Mouse (Mus musculus) kidney, postnatal 0 days (tissue): ENCODE measurements at regions not wholly inside any gene's neighbourhood (a gene's known extent, or its start where the extent isn't known, plus 50 kb on each side); places are given as distances from the start of the nearest gene placed in this dataset.

ENCODE experiments used
- ATAC-seq: fragments of 200-750 bp; cut with Nextera tagmentation; replicated peaks from 2 replicates; pipeline ENCODE4 v1.8.0; 2017; ENCODE audit warnings: low read depth, moderate number of reproducible peaks, moderate TSS enrichment, moderate library complexity; ENCODE audit not compliant: low FRiP score
- DNase-seq: peaks from one replicate; pipeline ENCODE4 v3.0.0-alpha.2; 2016; ENCODE audit warnings: low spot score
- H3K27ac ChIP-seq: fragments of 300-500 bp; sonication (generic); 2 replicates; pipeline ENCODE4 v1.5.1; 2014; ENCODE audit warnings: mild to moderate bottlenecking
- H3K27me3 ChIP-seq: fragments of 300-500 bp; sonication (generic); 2 replicates; pipeline ENCODE4 v1.6.1; 2014; ENCODE audit warnings: low read length, mixed read lengths; ENCODE audit not compliant: insufficient read depth
- H3K36me3 ChIP-seq: fragments of 300-500 bp; sonication (generic); 2 replicates; pipeline ENCODE4 v1.6.1; 2014; ENCODE audit warnings: low read length, mixed read lengths; ENCODE audit not compliant: insufficient read depth
- H3K4me1 ChIP-seq: fragments of 300-500 bp; sonication (generic); replicated peaks from 2 replicates; pipeline ENCODE4 v1.6.1; 2014; ENCODE audit warnings: antibody characterized with exemption, low read length, mixed read lengths; ENCODE audit not compliant: insufficient read depth
- H3K4me2 ChIP-seq: fragments of 300-500 bp; sonication (generic); 2 replicates; pipeline ENCODE4 v1.6.1; 2014; ENCODE audit warnings: mild to moderate bottlenecking, low read length, moderate library complexity, mixed read lengths
- H3K4me3 ChIP-seq: fragments of 300-500 bp; sonication (generic); replicated peaks from 2 replicates; pipeline ENCODE4 v1.5.1; 2014; ENCODE audit warnings: low read depth, low read length
- H3K9ac ChIP-seq: fragments of 300-500 bp; sonication (generic); 2 replicates; pipeline ENCODE4 v1.6.1; 2014; ENCODE audit warnings: low read depth, low read length
- H3K9me3 ChIP-seq: fragments of 300-500 bp; sonication (generic); replicated peaks from 2 replicates; pipeline ENCODE4 v1.6.1; 2016; ENCODE audit warnings: low read length, inconsistent platforms, mixed read lengths
- CTCF ChIP-seq: IDR thresholded peaks from 2 replicates; pipeline ENCODE4 v1.5.1; 2016; ENCODE audit warnings: antibody characterized with exemption, low read depth, mild to moderate bottlenecking, moderate library complexity
- WGBS: fragments of 180-500 bp; shearing (Covaris S2); extraction: QIAGEN DNeasy Blood & Tissue Kit; methylation state at CpG from one replicate; pipeline ENCODE4 v1.1.7; 2014; 5-methylcytosine and 5-hydroxymethylcytosine counted together

DNA sequence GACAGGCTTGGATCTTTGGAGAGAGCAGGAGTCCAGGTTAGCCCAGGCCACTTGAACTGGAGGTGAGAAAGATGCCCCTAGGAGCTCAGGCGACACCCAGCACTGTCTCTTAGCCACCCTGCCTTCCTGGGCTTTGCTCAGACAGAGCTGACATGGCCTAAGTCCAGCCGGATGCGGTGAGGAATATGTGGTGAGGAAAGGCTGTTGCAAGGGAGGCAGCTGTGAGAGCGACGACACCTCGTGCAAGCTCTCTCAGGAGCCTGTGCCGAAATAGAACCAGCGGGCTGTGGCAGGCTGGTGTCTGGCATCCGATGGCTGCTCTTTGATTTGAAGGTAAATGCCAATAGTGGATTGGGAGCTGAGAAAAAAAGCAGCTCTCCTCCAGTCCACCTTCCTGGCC is 191.4 kb upstream of the Sdk2 start:
- no peaks in the 10 kb centered on the region for H3K9me3 ChIP-seq
- WGBS = 88% methylated on average over 9 of the region's 9 CpGs
- ATAC-seq (no peak), DNase-seq (no peak)
- no peaks in the 10 kb centered on the region for H3K27me3 ChIP-seq
- no peak overlapping the region for H3K27ac ChIP-seq
- H3K36me3 ChIP-seq = no peaks in the 10 kb centered on the region
- no peak overlapping the region for H3K9ac ChIP-seq
- no peak overlapping the region for H3K4me3 ChIP-seq
- H3K4me2 ChIP-seq = no peak overlapping the region
- TF ChIP-seq CTCF = no peak
- no peaks in the 10 kb centered on the region for H3K4me1 ChIP-seq

- no peaks in the 10 kb centered on the region for H3K9me3 ChIP-seq
- no peaks in the 10 kb centered on the region for H3K36me3 ChIP-seq
- no peak for DNase-seq
- no peak overlapping the region for H3K4me3 ChIP-seq
- ATAC-seq = no peak
- TF ChIP-seq CTCF = no peak
- H3K27ac ChIP-seq = no peak overlapping the region
- no peak overlapping the region for H3K4me2 ChIP-seq
- H3K9ac ChIP-seq = no peak overlapping the region
- WGBS = 38% methylated on average over 6 of the region's 6 CpGs
- H3K4me1 ChIP-seq = no peaks in the 10 kb centered on the region
- no peaks in the 10 kb centered on the region for H3K27me3 ChIP-seq
Observed at GRCm38 (mm10) chr11:114257756-114258155, 190.9 kb upstream of the Sdk2 start.

GRCm38 (mm10) chr11:114257061-114257460 is 190.2 kb upstream of the Sdk2 start:
- H3K4me3 ChIP-seq = no peak overlapping the region
- 67% methylated on average over 4 of the region's 4 CpGs for WGBS
- H3K4me1 ChIP-seq = no peaks in the 10 kb centered on the region
- no peak overlapping the region for H3K27ac ChIP-seq
- no peaks in the 10 kb centered on the region for H3K36me3 ChIP-seq
- DNase-seq (no peak), ATAC-seq (no peak)
- H3K27me3 ChIP-seq = no peaks in the 10 kb centered on the region
- H3K4me2 ChIP-seq = no peak overlapping the region
- no peak overlapping the region for H3K9ac ChIP-seq
- H3K9me3 ChIP-seq = no peaks in the 10 kb centered on the region
- TF ChIP-seq CTCF = no peak

DNA sequence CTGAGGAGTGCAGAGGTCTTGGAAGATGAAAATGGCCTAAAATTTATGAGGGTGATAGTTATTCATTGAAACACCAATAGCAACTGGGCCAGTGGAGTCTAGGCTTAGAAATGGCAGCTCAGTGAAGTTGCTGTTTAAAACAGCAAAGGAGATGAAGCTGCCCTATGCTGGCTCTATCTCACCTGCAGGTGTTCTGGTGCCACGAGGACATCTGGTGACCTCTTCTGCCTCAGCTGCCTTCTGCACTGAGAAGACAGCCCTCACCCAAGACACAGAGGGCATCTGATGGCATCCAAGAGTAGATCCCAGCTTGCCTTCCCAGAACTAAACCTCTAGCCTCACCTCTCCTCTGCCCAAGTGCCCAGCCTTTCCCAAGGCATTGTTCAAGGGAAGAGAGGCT is 187.5 kb upstream of the Sdk2 start:
- TF ChIP-seq CTCF = no peak

DNA sequence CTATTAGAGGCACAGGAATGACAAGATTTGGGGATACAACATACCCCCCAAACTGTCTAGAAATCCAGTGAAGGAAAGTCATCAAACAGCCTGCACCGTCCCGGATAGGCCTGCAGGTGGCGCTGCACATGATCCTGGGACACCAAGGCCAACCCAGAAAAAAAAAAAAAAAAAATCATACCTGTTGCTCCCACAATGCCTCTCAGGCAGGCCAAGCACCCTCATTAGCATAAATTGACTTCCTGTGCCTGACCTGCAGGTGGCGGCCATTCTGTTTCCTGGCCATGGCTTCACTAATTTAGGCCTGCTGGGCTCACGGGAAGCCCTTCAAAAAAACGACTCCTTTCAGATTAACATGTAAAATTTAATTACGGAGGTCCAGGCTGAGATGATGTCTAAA is 184.8 kb upstream of the Sdk2 start:
- H3K36me3 ChIP-seq = no peaks in the 10 kb centered on the region
- no peak overlapping the region for H3K4me3 ChIP-seq
- H3K4me1 ChIP-seq = no peaks in the 10 kb centered on the region
- no peak overlapping the region for H3K9ac ChIP-seq
- H3K27ac ChIP-seq = no peak overlapping the region
- DNase-seq (peak; percentile 10), ATAC-seq (no peak)
- 69% methylated on average over 7 of the region's 7 CpGs for WGBS
- H3K4me2 ChIP-seq = no peak overlapping the region
- no peaks in the 10 kb centered on the region for H3K9me3 ChIP-seq
- no peaks in the 10 kb centered on the region for H3K27me3 ChIP-seq
- peak; percentile 60 for TF ChIP-seq CTCF

More for the DNA sequence above, 187.5 kb upstream of the Sdk2 start:
- Histone ChIP-seq H3K27me3 (no peaks in the 10 kb centered on the region), H3K9me3 (no peaks in the 10 kb centered on the region), H3K4me1 (no peaks in the 10 kb centered on the region), H3K27ac (no peak overlapping the region), H3K4me3 (no peak overlapping the region), H3K36me3 (no peaks in the 10 kb centered on the region), H3K4me2 (no peak overlapping the region), H3K9ac (no peak overlapping the region)
- ATAC-seq (no peak), DNase-seq (no peak)
- 67% methylated on average over 1 of the region's 1 CpGs for WGBS

DNA sequence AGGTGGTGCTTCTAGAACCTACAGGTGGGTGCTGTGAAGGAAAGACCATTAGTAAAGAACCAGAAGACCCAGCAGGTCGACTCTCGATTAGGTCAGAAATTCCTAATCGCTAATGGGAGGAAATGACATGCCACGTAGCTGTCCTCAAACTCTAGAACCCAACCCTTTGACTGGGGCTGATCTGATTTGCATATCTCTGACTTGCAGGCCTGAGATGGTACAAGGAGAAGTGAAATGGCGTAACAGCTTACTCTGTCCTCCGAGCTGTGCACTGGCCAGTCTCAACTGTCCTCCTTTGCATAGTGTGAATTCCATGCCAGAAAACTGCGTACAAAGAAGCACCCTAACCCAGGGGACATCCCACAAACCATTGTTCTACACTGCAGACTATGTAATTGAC is 182.4 kb upstream of the Sdk2 start:
- ATAC-seq = no peak
- TF ChIP-seq CTCF = no peak
- Histone ChIP-seq H3K36me3 (no peaks in the 10 kb centered on the region), H3K27me3 (no peaks in the 10 kb centered on the region), H3K4me3 (no peak overlapping the region), H3K4me1 (no peaks in the 10 kb centered on the region), H3K9me3 (no peaks in the 10 kb centered on the region), H3K4me2 (no peak overlapping the region), H3K27ac (no peak overlapping the region), H3K9ac (no peak overlapping the region)
- DNase-seq = no peak
- WGBS = 84% methylated on average over 7 of the region's 7 CpGs

DNA sequence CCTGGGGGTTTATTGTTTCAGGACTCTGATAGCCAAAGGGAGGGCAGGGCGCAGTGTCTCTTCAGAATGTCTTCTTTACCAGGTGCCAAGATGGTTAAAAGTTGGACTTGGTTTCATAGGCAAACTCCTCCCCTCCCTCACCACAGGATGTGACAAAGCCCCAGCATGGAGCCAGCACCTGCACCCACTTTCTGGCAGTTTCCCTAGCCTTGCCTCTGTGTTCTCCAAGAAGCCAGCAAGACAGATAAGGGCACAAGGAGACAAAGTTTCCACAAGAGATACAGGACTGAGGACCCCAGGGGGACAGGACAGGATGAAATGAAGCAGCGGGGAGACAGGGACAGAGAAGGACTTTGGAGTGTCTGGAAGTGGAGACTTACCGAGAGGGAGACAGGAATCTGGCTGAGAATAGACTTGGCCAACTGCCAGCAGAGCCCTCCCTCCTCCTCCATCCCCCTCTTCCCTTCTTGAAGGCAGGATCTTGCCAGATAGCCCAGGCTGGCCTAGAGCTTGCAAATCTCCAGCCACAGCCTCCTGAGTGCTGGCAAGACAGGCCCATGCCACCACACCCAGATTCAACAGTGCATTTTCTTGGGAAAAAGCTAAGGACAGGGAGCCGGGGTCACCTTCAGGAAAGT is 181.5 kb upstream of the Sdk2 start:
- no peaks in the 10 kb centered on the region for H3K27me3 ChIP-seq
- no peak for TF ChIP-seq CTCF
- H3K9ac ChIP-seq = no peak overlapping the region
- no peak for DNase-seq
- H3K4me1 ChIP-seq = no peaks in the 10 kb centered on the region
- no peak for ATAC-seq
- WGBS = 65% methylated on average over 4 of the region's 4 CpGs
- H3K36me3 ChIP-seq = no peaks in the 10 kb centered on the region
- no peak overlapping the region for H3K4me2 ChIP-seq
- no peaks in the 10 kb centered on the region for H3K9me3 ChIP-seq
- no peak overlapping the region for H3K27ac ChIP-seq
- H3K4me3 ChIP-seq = no peak overlapping the region
